Mouse (Mus musculus) bone marrow macrophage, adult 2 months (primary cell): ENCODE measurements around the gene Mcm9.

Experiments used
- CTCF ChIP-seq: IDR thresholded peaks from 2 replicates; pipeline ENCODE4 v1.5.1; 2012; ENCODE audit warnings: low read depth, mild to moderate bottlenecking, low read length, moderate library complexity
- POLR2A ChIP-seq: IDR thresholded peaks from 2 replicates; pipeline ENCODE4 v1.6.1; 2012; ENCODE audit warnings: mild to moderate bottlenecking, low read depth, low read length, borderline replicate concordance

- TF ChIP-seq CTCF (no peak), POLR2A (no peak)
These were observed 18.1 kb downstream of the Mcm9 start for GRCm38 (mm10) chr10:53612172-53612571.
